Mouse (Mus musculus): ENCODE measurements around the gene Me1. TPM values are rescaled to one million over a fixed set of nuclear protein-coding genes. Genes with fewer than 3 reads are reported as not detected.

Gene Me1
- polyA plus RNA-seq, 1 experiment = 0.03 TPM

DNA sequence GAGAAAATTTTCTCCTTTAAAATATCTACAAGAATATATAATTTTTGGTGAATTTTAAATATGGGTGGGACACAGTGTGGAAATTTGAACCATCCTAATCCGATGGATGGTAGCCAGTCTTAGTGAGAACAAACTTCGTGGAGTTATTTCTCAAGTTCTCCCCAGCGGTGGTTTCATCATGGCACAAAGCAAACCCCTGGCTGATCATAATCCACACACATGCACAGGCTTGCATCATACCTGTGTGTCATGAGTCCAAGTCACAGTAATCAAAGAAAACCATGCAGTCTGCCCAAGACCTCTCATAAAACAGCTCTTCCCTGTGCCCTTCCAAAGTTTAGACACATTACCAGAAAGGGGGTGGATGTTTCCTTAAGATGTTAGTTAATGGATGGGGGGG is 34.1 kb upstream of the Me1 start:
- Histone ChIP-seq H3K4me1 (ENCODE audit: control insufficient read depth) (no peaks in the 10 kb centered on the region; the same call in 1 of the 2 replicates), H3K36me3 (ENCODE audit: control insufficient read depth) (no peaks in the 10 kb centered on the region), H3K27me3 (ENCODE audit: control insufficient read depth) (no peaks in the 10 kb centered on the region), H3K9me3 (ENCODE audit: control insufficient read depth, low read length) (no peaks in the 10 kb centered on the region), H3K4me3 (replicated peaks) (no peak overlapping the region)
- no peak for TF ChIP-seq GATA1 (IDR thresholded peaks at IDR 0.05; ENCODE audit: low read length)
- TF ChIP-seq TAL1 (IDR thresholded peaks at IDR 0.05; ENCODE audit: low read length) = no peak

DNA sequence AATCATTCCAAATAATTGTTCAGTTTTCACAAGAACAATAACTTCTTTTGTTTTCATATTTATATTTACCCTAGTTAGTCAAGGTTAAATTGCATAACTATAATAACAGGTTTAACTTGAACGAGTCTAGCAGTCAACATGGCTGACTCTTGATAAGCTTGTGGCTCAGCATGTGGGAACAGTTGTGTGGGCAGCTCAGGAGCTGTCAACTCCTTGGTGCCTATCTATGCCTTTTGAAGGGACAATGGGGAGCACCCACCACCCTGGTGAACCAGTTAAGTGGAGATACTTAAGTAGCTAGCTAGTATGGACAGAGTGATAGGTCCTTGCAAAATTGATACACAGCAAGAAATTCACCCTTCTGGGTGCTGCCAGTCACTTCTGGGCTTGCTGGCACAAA is 33.3 kb upstream of the Me1 start:
- H3K4me1 ChIP-seq (ENCODE audit: control insufficient read depth) = no peaks in the 10 kb centered on the region; the same call in 1 of the 2 replicates
- H3K36me3 ChIP-seq (ENCODE audit: control insufficient read depth) = no peaks in the 10 kb centered on the region
- no peak overlapping the region for H3K4me3 ChIP-seq (replicated peaks)
- TF ChIP-seq TAL1 (IDR thresholded peaks at IDR 0.05; ENCODE audit: low read length) (no peak), GATA1 (IDR thresholded peaks at IDR 0.05; ENCODE audit: low read length) (no peak)
- H3K9me3 ChIP-seq (ENCODE audit: control insufficient read depth, low read length) = no peaks in the 10 kb centered on the region
- H3K27me3 ChIP-seq (ENCODE audit: control insufficient read depth) = no peaks in the 10 kb centered on the region

DNA sequence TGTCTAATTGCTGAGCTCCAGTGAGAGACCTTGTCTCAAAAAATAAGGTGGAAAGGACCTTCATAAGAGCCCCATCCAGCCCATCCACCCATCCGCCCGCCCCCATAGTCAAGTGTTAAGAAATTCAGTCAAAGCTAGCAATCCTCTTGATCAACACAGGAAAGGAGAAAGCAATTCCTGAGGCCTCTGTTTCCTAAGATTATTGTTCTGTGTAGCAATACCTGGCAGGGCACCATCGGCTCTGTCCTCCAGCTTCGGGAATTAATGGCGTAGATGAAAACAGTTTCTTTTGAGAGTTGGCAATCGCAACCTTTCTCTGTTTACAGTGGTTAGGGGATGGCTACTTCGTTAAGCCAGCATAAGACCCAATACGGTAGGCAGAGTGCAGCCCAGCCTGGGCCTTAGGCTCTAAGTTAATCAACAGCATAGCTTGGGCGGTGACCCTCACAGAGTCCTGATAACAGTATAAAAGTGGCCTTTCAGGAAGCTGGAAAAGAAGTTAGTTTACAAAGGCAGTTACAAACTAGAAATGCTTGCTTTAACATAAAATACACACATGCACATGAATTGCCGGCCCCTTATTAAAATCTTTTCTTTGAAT is 32.6 kb upstream of the Me1 start:
- Histone ChIP-seq H3K36me3 (ENCODE audit: control insufficient read depth) (no peaks in the 10 kb centered on the region), H3K4me3 (replicated peaks) (no peak overlapping the region), H3K4me1 (ENCODE audit: control insufficient read depth) (no peaks in the 10 kb centered on the region; the same call in 1 of the 2 replicates), H3K27me3 (ENCODE audit: control insufficient read depth) (no peaks in the 10 kb centered on the region), H3K9me3 (ENCODE audit: control insufficient read depth, low read length) (no peaks in the 10 kb centered on the region)
- TF ChIP-seq TAL1 (IDR thresholded peaks at IDR 0.05; ENCODE audit: low read length) (no peak), GATA1 (IDR thresholded peaks at IDR 0.05; ENCODE audit: low read length) (no peak)

DNA sequence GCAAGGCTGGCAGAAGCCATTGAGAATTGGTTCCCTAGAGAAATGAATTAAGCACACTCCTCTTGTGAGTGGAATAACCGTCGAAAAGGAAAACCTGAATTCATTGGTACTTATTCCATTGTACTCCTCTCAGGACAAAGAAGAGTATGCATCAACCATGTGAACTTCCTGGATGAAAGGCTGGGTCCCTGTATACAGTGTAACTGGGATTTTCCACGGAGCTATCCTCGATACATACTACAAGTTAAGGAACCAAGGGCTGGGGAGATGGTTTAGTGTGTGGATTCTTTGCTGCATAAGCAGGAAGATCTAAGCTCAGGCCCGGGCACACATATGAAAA is 30.6 kb upstream of the Me1 start:
- TF ChIP-seq GATA1 (IDR thresholded peaks at IDR 0.05; ENCODE audit: low read length) (no peak), TAL1 (IDR thresholded peaks at IDR 0.05; ENCODE audit: low read length) (no peak)

DNA sequence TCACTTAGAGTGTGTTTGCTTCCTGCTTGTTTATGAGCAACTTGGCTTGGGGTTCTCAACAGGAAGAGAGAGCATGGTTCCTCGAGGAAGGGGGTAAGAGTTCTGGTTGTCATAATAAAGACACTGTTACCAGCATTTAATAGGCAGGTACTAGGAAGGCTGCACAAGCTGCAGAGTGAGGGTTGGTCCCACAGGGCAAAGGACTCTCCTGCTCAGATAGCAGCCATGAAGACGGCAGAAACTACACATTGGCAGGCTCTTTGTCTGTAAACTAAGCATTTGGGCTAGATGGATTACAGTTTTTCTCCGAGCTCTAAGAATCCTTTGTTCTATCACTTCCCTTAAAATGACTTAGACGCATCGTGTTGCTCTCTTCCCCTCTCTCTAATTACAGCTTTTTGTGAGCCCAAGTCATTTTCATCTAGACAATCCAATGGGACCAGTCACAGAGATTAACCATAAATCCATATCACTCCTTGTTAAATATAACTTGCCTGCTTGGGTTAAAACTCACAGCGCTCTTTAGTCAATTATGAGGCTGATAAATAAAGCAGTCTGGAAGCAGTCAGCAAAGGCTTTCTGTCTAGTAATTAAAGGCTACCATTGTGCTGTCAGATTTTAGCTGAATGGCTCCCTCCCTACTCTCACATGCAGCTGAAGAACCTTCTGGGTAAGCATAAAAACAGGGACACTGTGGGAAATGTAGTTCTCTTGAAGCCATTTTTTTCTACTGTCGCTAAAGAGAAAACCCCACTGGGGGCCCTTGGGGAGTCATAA is 30.0 kb upstream of the Me1 start:
- H3K9me3 ChIP-seq (ENCODE audit: control insufficient read depth, low read length) = no peaks in the 10 kb centered on the region
- no peaks in the 10 kb centered on the region for H3K36me3 ChIP-seq (ENCODE audit: control insufficient read depth)
- H3K4me1 ChIP-seq (ENCODE audit: control insufficient read depth) = no peaks in the 10 kb centered on the region; the same call in 1 of the 2 replicates
- H3K27me3 ChIP-seq (ENCODE audit: control insufficient read depth) = no peaks in the 10 kb centered on the region
- TF ChIP-seq GATA1 (IDR thresholded peaks at IDR 0.05; ENCODE audit: low read length) (no peak), TAL1 (IDR thresholded peaks at IDR 0.05; ENCODE audit: low read length) (no peak)
- H3K4me3 ChIP-seq (replicated peaks) = no peak overlapping the region

More for the DNA sequence above, 30.6 kb upstream of the Me1 start:
- H3K4me1 ChIP-seq (ENCODE audit: control insufficient read depth) = no peaks in the 10 kb centered on the region; the same call in 1 of the 2 replicates
- no peaks in the 10 kb centered on the region for H3K9me3 ChIP-seq (ENCODE audit: control insufficient read depth, low read length)
- no peaks in the 10 kb centered on the region for H3K36me3 ChIP-seq (ENCODE audit: control insufficient read depth)
- no peaks in the 10 kb centered on the region for H3K27me3 ChIP-seq (ENCODE audit: control insufficient read depth)
- no peak overlapping the region for H3K4me3 ChIP-seq (replicated peaks)

DNA sequence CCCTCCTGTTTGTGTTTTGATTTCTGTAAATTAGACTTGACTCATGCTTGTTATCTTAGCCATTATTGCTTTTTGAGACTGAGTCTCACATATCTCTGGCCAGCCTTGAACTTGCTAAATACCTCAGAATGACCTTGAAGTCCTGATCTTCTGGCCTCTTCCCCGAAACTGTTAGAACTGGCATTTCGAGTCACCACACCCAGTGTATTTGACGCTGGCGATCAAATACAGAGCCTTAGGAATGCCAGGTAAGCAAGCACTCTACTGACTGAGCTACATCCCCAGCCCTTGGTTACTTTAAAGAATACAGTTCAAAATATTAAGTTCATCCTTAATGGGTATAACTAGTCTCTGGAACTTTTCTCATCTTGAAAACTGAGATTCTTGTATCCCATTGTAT is 29.3 kb upstream of the Me1 start:
- no peaks in the 10 kb centered on the region for H3K36me3 ChIP-seq (ENCODE audit: control insufficient read depth)
- TF ChIP-seq GATA1 (IDR thresholded peaks at IDR 0.05; ENCODE audit: low read length) (no peak), TAL1 (IDR thresholded peaks at IDR 0.05; ENCODE audit: low read length) (no peak)
- no peaks in the 10 kb centered on the region for H3K27me3 ChIP-seq (ENCODE audit: control insufficient read depth)
- H3K4me3 ChIP-seq (replicated peaks) = no peak overlapping the region
- no peaks in the 10 kb centered on the region for H3K9me3 ChIP-seq (ENCODE audit: control insufficient read depth, low read length)
- H3K4me1 ChIP-seq (ENCODE audit: control insufficient read depth) = no peaks in the 10 kb centered on the region; the same call in 1 of the 2 replicates

DNA sequence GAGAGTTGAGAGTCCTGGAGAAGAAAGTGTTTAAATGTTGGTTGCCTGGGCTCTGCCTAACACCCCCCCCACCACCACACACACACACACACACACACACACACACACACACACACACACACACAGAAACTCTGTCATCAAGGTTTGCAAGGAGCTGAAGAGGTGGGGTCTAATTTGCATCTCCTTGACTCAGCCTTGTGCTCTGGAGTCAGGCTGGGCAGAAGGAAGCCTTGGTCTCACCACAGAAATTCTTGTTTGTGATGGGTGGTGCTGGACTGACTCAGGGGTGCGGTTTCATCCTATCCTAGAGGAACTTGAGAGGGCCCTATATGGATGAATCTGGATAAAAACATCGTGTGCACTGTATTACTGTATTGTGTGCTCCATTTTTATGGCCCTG is 25.0 kb upstream of the Me1 start:
- H3K27me3 ChIP-seq (ENCODE audit: control insufficient read depth) = no peaks in the 10 kb centered on the region
- H3K9me3 ChIP-seq (ENCODE audit: control insufficient read depth, low read length) = no peaks in the 10 kb centered on the region
- no peak for TF ChIP-seq GATA1 (IDR thresholded peaks at IDR 0.05; ENCODE audit: low read length)
- no peak for TF ChIP-seq TAL1 (IDR thresholded peaks at IDR 0.05; ENCODE audit: low read length)

DNA sequence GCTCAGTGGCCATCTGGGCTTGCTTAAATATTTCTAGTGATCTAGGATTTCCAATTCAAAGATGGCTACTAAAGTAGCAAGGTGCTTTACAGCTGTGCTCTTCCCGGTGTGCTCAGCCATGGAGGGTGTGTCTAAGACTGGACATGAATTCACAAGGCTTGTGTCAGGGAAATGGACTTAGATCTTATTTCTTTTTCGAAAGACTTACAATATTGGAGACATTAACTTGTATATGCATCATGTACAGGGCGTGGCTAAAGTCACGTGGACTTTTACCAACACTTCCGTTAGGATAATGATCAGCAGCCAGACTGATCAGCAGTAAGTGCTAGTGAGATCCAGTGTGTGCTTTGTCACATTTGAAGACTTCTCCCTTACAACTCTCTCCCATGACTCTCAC is 24.5 kb upstream of the Me1 start:
- TF ChIP-seq TAL1 (IDR thresholded peaks at IDR 0.05; ENCODE audit: low read length) = no peak
- no peak for TF ChIP-seq GATA1 (IDR thresholded peaks at IDR 0.05; ENCODE audit: low read length)
- Histone ChIP-seq H3K4me1 (ENCODE audit: control insufficient read depth) (no peaks in the 10 kb centered on the region), H3K36me3 (ENCODE audit: control insufficient read depth) (no peaks in the 10 kb centered on the region), H3K27me3 (ENCODE audit: control insufficient read depth) (no peaks in the 10 kb centered on the region), H3K9me3 (ENCODE audit: control insufficient read depth, low read length) (no peaks in the 10 kb centered on the region), H3K4me3 (replicated peaks) (no peak overlapping the region)

More for the DNA sequence above, 25.0 kb upstream of the Me1 start:
- no peaks in the 10 kb centered on the region for H3K36me3 ChIP-seq (ENCODE audit: control insufficient read depth)
- H3K4me1 ChIP-seq (ENCODE audit: control insufficient read depth) = no peaks in the 10 kb centered on the region
- H3K4me3 ChIP-seq (replicated peaks) = no peak overlapping the region

DNA sequence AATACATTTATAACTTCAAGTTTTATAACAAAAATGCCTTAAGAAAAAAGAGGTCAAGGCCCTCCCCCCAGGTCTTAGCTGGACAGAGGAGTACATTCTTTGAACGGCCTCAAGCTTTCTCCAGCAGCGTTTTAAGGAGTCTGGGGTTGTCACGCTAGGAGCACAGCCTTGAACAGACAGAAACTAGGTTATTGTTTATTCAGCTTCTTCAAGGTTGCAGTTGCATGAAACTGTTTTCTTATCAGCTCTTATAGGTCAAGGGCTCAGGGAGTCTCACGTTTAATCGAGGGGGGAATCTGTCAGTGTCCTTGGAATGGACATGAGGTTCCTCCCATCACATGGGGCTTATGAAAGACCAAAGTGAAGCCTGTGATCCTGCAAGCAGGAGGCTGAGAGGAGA is 21.4 kb upstream of the Me1 start:
- Histone ChIP-seq H3K4me3 (replicated peaks) (no peak overlapping the region), H3K4me1 (ENCODE audit: control insufficient read depth) (no peaks in the 10 kb centered on the region), H3K27me3 (ENCODE audit: control insufficient read depth) (no peaks in the 10 kb centered on the region), H3K9me3 (ENCODE audit: control insufficient read depth, low read length) (no peaks in the 10 kb centered on the region), H3K36me3 (ENCODE audit: control insufficient read depth) (no peaks in the 10 kb centered on the region)
- TF ChIP-seq TAL1 (IDR thresholded peaks at IDR 0.05; ENCODE audit: low read length) = no peak
- TF ChIP-seq GATA1 (IDR thresholded peaks at IDR 0.05; ENCODE audit: low read length) = no peak
